Mouse (Mus musculus) thymus, adult 2 months (tissue): ENCODE measurements around the gene Gm20388. TPM values are rescaled to one million over a fixed set of nuclear protein-coding genes. Genes with fewer than 3 reads are reported as not detected.

ENCODE experiments used
- DNase-seq: peaks from one replicate; pipeline ENCODE4 v3.0.0; 2021
- H3K27ac ChIP-seq: fragments of 200-500 bp; 2 replicates; pipeline ENCODE4 v1.5.1; 2012; ENCODE audit warnings: low read length, control low read depth; ENCODE audit not compliant: control insufficient read depth, insufficient read depth
- H3K27me3 ChIP-seq: fragments of 200-500 bp; 2 replicates; pipeline ENCODE4 v1.6.1; 2012; ENCODE audit warnings: mild to moderate bottlenecking, low read length, moderate library complexity, mixed read lengths; ENCODE audit not compliant: control insufficient read depth, insufficient read depth
- H3K36me3 ChIP-seq: fragments of 200-500 bp; 2 replicates; pipeline ENCODE4 v1.6.1; 2012; ENCODE audit warnings: mild to moderate bottlenecking, low read length, moderate library complexity; ENCODE audit not compliant: control insufficient read depth, insufficient read depth
- H3K4me1 ChIP-seq: fragments of 200-500 bp; replicated peaks from 2 replicates; pipeline ENCODE4 v1.6.1; 2012; ENCODE audit warnings: low read length; ENCODE audit not compliant: control insufficient read depth, insufficient read depth
- H3K4me3 ChIP-seq: fragments of 200-500 bp; 2 replicates; pipeline ENCODE4 v1.5.1; 2012; ENCODE audit warnings: mild to moderate bottlenecking, low read length, control low read depth, moderate library complexity; ENCODE audit not compliant: control insufficient read depth, insufficient read depth
- CTCF ChIP-seq: fragments of 200-500 bp; IDR thresholded peaks from 2 replicates; pipeline ENCODE4 v1.5.1; 2012; ENCODE audit warnings: mild to moderate bottlenecking, control low read depth, low read length, moderate library complexity, borderline replicate concordance; ENCODE audit not compliant: control insufficient read depth, poor library complexity, insufficient read depth; ENCODE audit errors: extremely low read depth
- POLR2A ChIP-seq: fragments of 200-500 bp; IDR thresholded peaks from 2 replicates; pipeline ENCODE4 v1.6.1; 2012; ENCODE audit warnings: mild to moderate bottlenecking, low read length, control low read depth, moderate library complexity; ENCODE audit not compliant: control insufficient read depth, poor library complexity, insufficient read depth; ENCODE audit errors: extremely low read depth
- WGBS: fragments of 180-500 bp; shearing (Covaris S2); methylation state at CpG from one replicate; pipeline ENCODE4 v1.1.7; 2018; 5-methylcytosine and 5-hydroxymethylcytosine counted together
- polyA plus RNA-seq: library from polyadenylated mRNA; depleted of rRNA; stranded (reverse); fragments of >200 nt; gene quantifications from 2 replicates; pipeline ENCODE4 v1.2.3, GENCODE M21; 2012

Gm20388 gene
- polyA plus RNA-seq, 1 experiment: 103 TPM

DNA sequence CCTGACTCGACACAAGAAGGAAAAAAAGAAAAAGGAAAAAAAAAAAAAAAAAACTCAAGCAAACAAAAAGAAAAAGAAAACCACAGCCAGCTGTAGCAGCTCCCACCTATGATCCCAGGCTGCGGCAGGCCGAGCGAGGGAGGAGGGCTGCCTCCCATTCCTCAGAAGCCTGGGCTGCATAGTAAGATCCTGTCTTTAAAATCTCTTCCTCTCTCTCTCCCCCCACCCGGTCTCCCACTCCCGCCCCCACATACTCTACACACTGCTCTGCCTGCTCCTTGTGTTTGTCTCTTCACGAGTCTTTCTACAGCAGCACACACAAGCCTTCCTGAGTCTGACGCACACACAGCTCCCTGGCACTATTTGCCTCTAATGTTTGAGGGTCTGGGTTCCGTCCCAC lies 3211.4 kb downstream of the Gm20388 start:
- Histone ChIP-seq H3K27ac (no peak overlapping the region), H3K36me3 (no peaks in the 10 kb centered on the region), H3K27me3 (peaks cover 15% of the 10 kb centered on the region; the same call in 1 of the 2 replicates), H3K4me3 (no peak overlapping the region), H3K4me1 (peaks cover 5% of the 10 kb centered on the region)
- no peak for DNase-seq
- WGBS: 72% methylated on average over 9 of the region's 9 CpGs
- no peak for TF ChIP-seq CTCF
- no peak for TF ChIP-seq POLR2A

DNA sequence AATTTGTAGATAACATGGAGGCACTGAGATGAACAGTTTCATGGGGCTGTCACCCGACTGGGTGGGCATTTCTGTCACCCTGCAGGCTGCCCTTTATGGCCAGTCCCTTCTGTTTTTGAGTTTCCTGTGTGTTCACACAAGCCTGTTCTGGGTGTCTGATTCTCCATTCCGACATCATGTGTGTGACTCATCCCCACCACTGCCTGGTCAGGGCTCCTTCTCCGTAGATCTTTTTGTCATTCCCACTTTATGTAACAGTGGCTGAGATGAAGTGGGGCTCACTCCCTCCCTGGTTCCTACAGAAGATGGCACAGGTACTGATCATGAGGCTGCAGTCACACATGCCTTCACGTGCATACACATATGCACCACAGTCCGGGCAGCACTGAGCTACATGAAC lies 3212.0 kb downstream of the Gm20388 start:
- H3K4me3 ChIP-seq: no peak overlapping the region
- no peaks in the 10 kb centered on the region for H3K36me3 ChIP-seq
- no peak overlapping the region for H3K27ac ChIP-seq
- H3K4me1 ChIP-seq: no peaks in the 10 kb centered on the region; the same call in 1 of the 2 replicates
- 89% methylated on average over 5 of the region's 5 CpGs for WGBS
- peaks cover 12% of the 10 kb centered on the region; the same call in 1 of the 2 replicates for H3K27me3 ChIP-seq
- DNase-seq: no peak
- TF ChIP-seq POLR2A (no peak), CTCF (no peak)

DNA sequence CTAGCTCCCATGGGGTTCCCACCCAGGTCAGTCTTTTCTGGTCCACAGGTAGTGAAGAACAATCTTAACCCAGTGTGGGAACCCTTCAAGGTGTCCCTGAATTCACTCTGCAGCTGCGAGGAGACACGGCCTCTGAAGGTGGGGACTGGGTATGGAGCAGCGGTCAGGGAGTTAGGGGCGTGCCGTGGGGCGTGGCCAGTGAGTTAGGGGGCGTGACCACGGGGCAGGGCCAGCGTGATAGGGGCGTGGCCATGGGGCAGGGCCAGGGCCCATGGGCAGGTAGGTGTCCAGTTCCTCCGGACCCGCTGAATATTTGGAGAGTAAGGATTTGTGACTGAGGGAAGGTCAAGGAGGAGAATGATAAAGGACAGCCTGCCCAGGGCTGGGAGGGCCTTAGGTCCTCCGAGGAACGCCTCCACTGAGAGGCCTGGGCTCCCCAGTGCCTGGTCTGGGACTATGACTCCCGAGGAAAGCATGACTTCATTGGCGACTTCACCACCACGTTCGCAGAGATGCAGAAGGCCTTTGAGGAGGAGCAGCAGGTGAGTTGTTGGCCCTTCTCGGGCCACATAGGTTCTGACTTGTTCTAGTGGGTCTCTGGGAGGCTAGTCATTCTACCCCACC lies 3215.7 kb downstream of the Gm20388 start:
- no peaks in the 10 kb centered on the region for H3K27me3 ChIP-seq
- no peak overlapping the region for H3K27ac ChIP-seq
- TF ChIP-seq CTCF (no peak), POLR2A (no peak)
- DNase-seq: no peak
- WGBS: 26% methylated on average over 19 of the region's 19 CpGs
- no peaks in the 10 kb centered on the region for H3K4me1 ChIP-seq
- H3K4me3 ChIP-seq: no peak overlapping the region
- H3K36me3 ChIP-seq: no peaks in the 10 kb centered on the region

DNA sequence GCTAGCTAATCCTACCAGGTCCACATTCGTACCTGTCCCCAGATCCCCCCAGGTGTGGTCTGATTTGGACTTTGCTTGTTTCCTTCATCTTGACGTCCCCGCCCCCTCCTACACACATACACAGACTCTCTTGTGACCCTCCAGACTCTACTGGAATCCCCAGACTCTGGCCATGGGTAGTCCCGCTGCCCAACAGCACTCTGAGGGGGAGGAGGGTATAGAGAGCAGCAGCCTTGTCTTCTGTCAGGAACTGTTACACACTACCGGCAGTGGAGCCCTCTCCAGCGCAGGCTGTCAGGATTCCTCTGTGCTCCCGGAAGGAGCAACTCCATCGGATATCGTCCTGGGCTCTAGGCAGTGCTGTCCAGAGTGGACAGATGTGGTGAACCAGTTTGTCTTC lies 3220.4 kb downstream of the Gm20388 start:
- no peaks in the 10 kb centered on the region for H3K27me3 ChIP-seq
- no peak for TF ChIP-seq POLR2A
- no peak for TF ChIP-seq CTCF
- 62% methylated on average over 9 of the region's 9 CpGs for WGBS
- DNase-seq: no peak
- no peak overlapping the region for H3K27ac ChIP-seq
- H3K4me3 ChIP-seq: no peak overlapping the region
- no peaks in the 10 kb centered on the region for H3K4me1 ChIP-seq
- no peaks in the 10 kb centered on the region for H3K36me3 ChIP-seq

DNA sequence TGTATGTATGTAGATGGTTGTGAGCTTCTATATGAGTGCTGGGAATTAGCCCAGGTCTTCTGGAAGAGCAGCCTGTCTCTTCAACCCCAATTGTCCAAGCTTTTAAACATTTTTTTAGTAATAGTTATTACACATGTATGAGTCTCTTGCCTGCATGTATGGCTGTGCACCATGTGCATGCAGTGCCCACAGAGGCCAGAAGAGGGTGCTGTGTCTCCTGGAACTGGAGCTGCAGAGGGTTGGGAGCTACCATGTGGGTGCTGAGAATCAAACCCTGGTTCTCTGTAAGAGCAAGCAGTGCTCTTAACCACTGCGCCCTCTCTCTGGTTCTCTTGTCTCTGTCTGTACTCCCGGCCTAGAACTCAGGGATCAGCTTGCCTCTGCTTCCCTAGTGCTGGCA lies 3222.3 kb downstream of the Gm20388 start:
- TF ChIP-seq CTCF (no peak), POLR2A (no peak)
- no peak for DNase-seq
- no peaks in the 10 kb centered on the region for H3K4me1 ChIP-seq

DNA sequence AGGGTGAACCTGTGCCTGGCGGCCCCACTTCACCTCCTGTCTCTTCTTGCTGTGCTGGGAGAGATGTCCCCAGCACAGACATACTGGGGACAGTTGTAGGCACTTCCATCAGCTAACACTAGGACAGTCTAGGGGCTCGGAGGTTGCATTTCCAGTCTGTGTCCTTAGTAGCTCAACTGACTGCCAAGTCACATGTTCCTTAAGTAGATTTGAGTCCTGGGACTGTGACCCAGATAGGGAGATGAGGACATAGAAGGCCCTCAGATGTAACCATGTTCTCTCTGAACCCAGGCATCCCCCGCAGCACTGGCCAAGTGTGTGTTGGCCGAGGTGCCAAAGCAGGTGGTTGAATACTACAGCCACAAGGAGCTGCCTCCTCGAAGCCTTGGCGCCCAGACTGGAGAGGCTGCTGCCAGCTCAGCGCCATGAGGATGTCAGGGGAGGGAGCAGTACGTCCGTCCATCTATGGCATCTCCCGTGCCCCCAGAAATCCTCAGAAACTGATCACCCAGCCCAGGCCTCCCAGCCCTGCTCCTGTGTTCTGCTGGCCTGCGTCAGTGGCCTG lies 3223.6 kb downstream of the Gm20388 start:
- Histone ChIP-seq H3K27me3 (no peaks in the 10 kb centered on the region), H3K4me1 (no peaks in the 10 kb centered on the region), H3K27ac (no peak overlapping the region), H3K4me3 (no peak overlapping the region), H3K36me3 (no peaks in the 10 kb centered on the region)
- no peak for DNase-seq
- no peak for TF ChIP-seq CTCF
- TF ChIP-seq POLR2A: no peak
- WGBS: 90% methylated on average over 11 of the region's 11 CpGs

More for the DNA sequence above, 3222.3 kb downstream of the Gm20388 start:
- no peak overlapping the region for H3K27ac ChIP-seq
- no peaks in the 10 kb centered on the region for H3K27me3 ChIP-seq
- no peaks in the 10 kb centered on the region for H3K36me3 ChIP-seq
- 100% methylated on average over 2 of the region's 2 CpGs for WGBS
- no peak overlapping the region for H3K4me3 ChIP-seq

DNA sequence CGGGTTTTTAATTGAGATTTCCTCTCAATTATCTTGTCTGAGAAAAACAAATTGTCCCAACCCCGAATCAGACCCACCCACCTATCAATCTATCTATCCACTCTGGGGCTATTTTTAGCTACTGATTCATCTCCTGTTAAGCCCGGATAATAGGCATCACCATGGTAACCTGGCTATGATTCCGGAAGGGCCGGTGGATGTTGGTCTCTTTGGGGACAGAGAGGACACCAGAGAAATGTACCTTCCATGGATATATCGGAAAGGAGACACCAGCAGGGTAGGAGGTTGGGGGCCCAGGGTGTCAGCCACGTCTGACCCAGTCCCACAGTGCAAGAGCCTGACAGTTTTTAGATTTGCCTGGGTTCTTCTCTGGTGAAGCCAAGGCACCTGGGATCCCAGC lies 3224.8 kb downstream of the Gm20388 start:
- DNase-seq: no peak
- 68% methylated on average over 7 of the region's 7 CpGs for WGBS
- Histone ChIP-seq H3K4me3 (no peak overlapping the region), H3K27me3 (no peaks in the 10 kb centered on the region), H3K4me1 (no peaks in the 10 kb centered on the region), H3K27ac (no peak overlapping the region), H3K36me3 (no peaks in the 10 kb centered on the region)
- no peak for TF ChIP-seq CTCF
- TF ChIP-seq POLR2A: no peak
